Mouse (Mus musculus) neural tube, embryonic 12.5 days (tissue): ENCODE measurements at regions not wholly inside any gene's neighbourhood (a gene's known extent, or its start where the extent isn't known, plus 50 kb on each side); places are given as distances from the start of the nearest gene placed in this dataset.
"Not testable (repeated sequence)": the region's sequence is repeated elsewhere in the genome, so short reads cannot be mapped to it uniquely, and the experiment has no call there.

Experiments used
- ATAC-seq: fragments of 200-750 bp; cut with Nextera tagmentation; 2 replicates; pipeline ENCODE4 v1.8.0; 2017; ENCODE audit warnings: low read depth, mild to moderate bottlenecking, moderate TSS enrichment, moderate library complexity; ENCODE audit not compliant: low FRiP score
- H3K27ac ChIP-seq: fragments of 300-500 bp; sonication (generic); 2 replicates; pipeline ENCODE4 v1.5.1; 2016
- H3K27me3 ChIP-seq: fragments of 300-500 bp; sonication (generic); replicated peaks from 2 replicates; pipeline ENCODE4 v1.6.1; 2016; ENCODE audit warnings: mild to moderate bottlenecking
- H3K36me3 ChIP-seq: fragments of 300-500 bp; sonication (generic); 2 replicates; pipeline ENCODE4 v1.6.1; 2016; ENCODE audit warnings: mild to moderate bottlenecking
- H3K4me1 ChIP-seq: fragments of 300-500 bp; sonication (generic); 2 replicates; pipeline ENCODE4 v1.6.1; 2016
- H3K4me2 ChIP-seq: fragments of 300-500 bp; sonication (generic); replicated peaks from 2 replicates; pipeline ENCODE4 v1.6.1; 2016; ENCODE audit warnings: mild to moderate bottlenecking
- H3K4me3 ChIP-seq: fragments of 300-500 bp; sonication (generic); 2 replicates; pipeline ENCODE4 v1.5.1; 2016
- H3K9ac ChIP-seq: fragments of 300-500 bp; sonication (generic); 2 replicates; pipeline ENCODE4 v1.6.1; 2016; ENCODE audit warnings: mild to moderate bottlenecking
- H3K9me3 ChIP-seq: fragments of 300-500 bp; sonication (generic); 2 replicates; pipeline ENCODE4 v1.6.1; 2016; ENCODE audit warnings: mild to moderate bottlenecking
- WGBS: fragments of 180-500 bp; shearing (Covaris S2); methylation state at CpG from one replicate; pipeline ENCODE4 v1.1.7; 2016; 5-methylcytosine and 5-hydroxymethylcytosine counted together

- WGBS, result 74% methylated on average over 2 of the region's 2 CpGs
- Histone ChIP-seq H3K27me3 (no peaks in the 10 kb centered on the region), H3K27ac (no peak overlapping the region), H3K4me2 (no peak overlapping the region), H3K4me3 (no peak overlapping the region), H3K9me3 (no peaks in the 10 kb centered on the region), H3K9ac (no peak overlapping the region), H3K4me1 (no peaks in the 10 kb centered on the region), H3K36me3 (no peaks in the 10 kb centered on the region)
- ATAC-seq, result no peak
These were observed 251.5 kb upstream of the 1700008P02Rik start for GRCm38 (mm10) chr3:6871752-6872151.

- no peak for ATAC-seq
- Histone ChIP-seq H3K9ac (no peak overlapping the region), H3K9me3 (no peaks in the 10 kb centered on the region), H3K27me3 (no peaks in the 10 kb centered on the region), H3K4me3 (no peak overlapping the region), H3K4me2 (no peak overlapping the region), H3K36me3 (no peaks in the 10 kb centered on the region), H3K4me1 (no peaks in the 10 kb centered on the region), H3K27ac (no peak overlapping the region)
These were observed 245.9 kb upstream of the 1700008P02Rik start for GRCm38 (mm10) chr3:6866148-6866483.

- Histone ChIP-seq H3K27ac (no peak overlapping the region), H3K9me3 (no peaks in the 10 kb centered on the region), H3K4me1 (no peaks in the 10 kb centered on the region), H3K27me3 (no peaks in the 10 kb centered on the region), H3K4me2 (no peak overlapping the region), H3K9ac (no peak overlapping the region), H3K4me3 (no peak overlapping the region), H3K36me3 (no peaks in the 10 kb centered on the region)
- WGBS, result 77% methylated on average over 3 of the region's 3 CpGs
- no peak for ATAC-seq
These were observed 245.4 kb upstream of the 1700008P02Rik start for GRCm38 (mm10) chr3:6865462-6866147.

GRCm38 (mm10) chr3:6859866-6860180, 239.6 kb upstream of the 1700008P02Rik start:
- H3K27me3 ChIP-seq, result no peaks in the 10 kb centered on the region

GRCm38 (mm10) chr3:6858982-6859865, 239.0 kb upstream of the 1700008P02Rik start:
- 34% methylated on average over 4 of the region's 4 CpGs for WGBS
- Histone ChIP-seq H3K9me3 (no peaks in the 10 kb centered on the region), H3K36me3 (no peaks in the 10 kb centered on the region), H3K4me2 (no peak overlapping the region), H3K4me3 (no peak overlapping the region), H3K9ac (no peak overlapping the region), H3K27me3 (no peaks in the 10 kb centered on the region), H3K27ac (no peak overlapping the region), H3K4me1 (no peaks in the 10 kb centered on the region)
- peak; percentile 100 for ATAC-seq

More at GRCm38 (mm10) chr3:6859866-6860180, 239.6 kb upstream of the 1700008P02Rik start:
- Histone ChIP-seq H3K36me3 (no peaks in the 10 kb centered on the region), H3K4me2 (no peak overlapping the region), H3K4me1 (no peaks in the 10 kb centered on the region), H3K9me3 (no peaks in the 10 kb centered on the region), H3K4me3 (no peak overlapping the region), H3K27ac (no peak overlapping the region), H3K9ac (no peak overlapping the region)
- ATAC-seq, result peak; percentile 31
- 74% methylated on average over 2 of the region's 2 CpGs for WGBS

- WGBS, result 78% methylated on average over 7 of the region's 7 CpGs
These were observed 199.1 kb upstream of the 1700008P02Rik start for GRCm38 (mm10) chr3:6819332-6819731.

GRCm38 (mm10) chr3:6812346-6812745, 192.1 kb upstream of the 1700008P02Rik start:
- 57% methylated on average over 2 of the region's 2 CpGs for WGBS
- Histone ChIP-seq H3K9ac (no peak overlapping the region), H3K4me3 (no peak overlapping the region), H3K27ac (no peak overlapping the region), H3K27me3 (no peaks in the 10 kb centered on the region), H3K36me3 (no peaks in the 10 kb centered on the region), H3K4me2 (no peak overlapping the region), H3K9me3 (no peaks in the 10 kb centered on the region), H3K4me1 (no peaks in the 10 kb centered on the region)
- no peak for ATAC-seq

More at GRCm38 (mm10) chr3:6819332-6819731, 199.1 kb upstream of the 1700008P02Rik start:
- no peak overlapping the region for H3K9ac ChIP-seq
- no peak overlapping the region for H3K4me2 ChIP-seq
- H3K9me3 ChIP-seq, result no peaks in the 10 kb centered on the region
- no peak overlapping the region for H3K27ac ChIP-seq
- no peak overlapping the region for H3K4me3 ChIP-seq
- no peaks in the 10 kb centered on the region for H3K4me1 ChIP-seq
- no peak for ATAC-seq
- H3K36me3 ChIP-seq, result no peaks in the 10 kb centered on the region
- no peaks in the 10 kb centered on the region for H3K27me3 ChIP-seq

GRCm38 (mm10) chr3:6809381-6809950, 189.2 kb upstream of the 1700008P02Rik start:
- 42% methylated on average over 2 of the region's 2 CpGs for WGBS
- ATAC-seq, result no peak
- Histone ChIP-seq H3K27me3 (no peaks in the 10 kb centered on the region), H3K4me3 (no peak overlapping the region), H3K4me2 (no peak overlapping the region), H3K9ac (no peak overlapping the region), H3K4me1 (no peaks in the 10 kb centered on the region; the same call in 1 of the 2 replicates), H3K27ac (no peak overlapping the region), H3K9me3 (no peaks in the 10 kb centered on the region), H3K36me3 (no peaks in the 10 kb centered on the region)

- H3K36me3 ChIP-seq, H3K9ac ChIP-seq, H3K9me3 ChIP-seq, H3K4me1 ChIP-seq, ATAC-seq, H3K27ac ChIP-seq, H3K27me3 ChIP-seq, H3K4me2 ChIP-seq, H3K4me3 ChIP-seq: not testable (repeated sequence)
- 94% methylated on average over 37 of the region's 37 CpGs for WGBS
These were observed 180.0 kb upstream of the 1700008P02Rik start for GRCm38 (mm10) chr3:6800092-6800716.

- H3K4me2 ChIP-seq, result no peak overlapping the region
- no peak overlapping the region for H3K27ac ChIP-seq
- no peaks in the 10 kb centered on the region for H3K36me3 ChIP-seq
- H3K4me1 ChIP-seq, result no peaks in the 10 kb centered on the region
- no peak for ATAC-seq
- 83% methylated on average over 2 of the region's 2 CpGs for WGBS
- no peak overlapping the region for H3K4me3 ChIP-seq
- no peaks in the 10 kb centered on the region for H3K9me3 ChIP-seq
- H3K27me3 ChIP-seq, result no peaks in the 10 kb centered on the region
- no peak overlapping the region for H3K9ac ChIP-seq
These were observed 148.3 kb upstream of the 1700008P02Rik start for GRCm38 (mm10) chr3:6768506-6768905.

- not testable (repeated sequence) for H3K27ac ChIP-seq, H3K36me3 ChIP-seq, H3K27me3 ChIP-seq, H3K4me3 ChIP-seq, H3K9ac ChIP-seq, ATAC-seq, H3K9me3 ChIP-seq, H3K4me1 ChIP-seq, H3K4me2 ChIP-seq
These were observed 147.8 kb upstream of the 1700008P02Rik start for GRCm38 (mm10) chr3:6768085-6768484.

- H3K27me3 ChIP-seq, result no peaks in the 10 kb centered on the region
- no peak for ATAC-seq
- H3K4me3 ChIP-seq, result no peak overlapping the region
- H3K4me1 ChIP-seq, result no peaks in the 10 kb centered on the region
- no peaks in the 10 kb centered on the region for H3K36me3 ChIP-seq
- H3K4me2 ChIP-seq, result no peak overlapping the region
- no peaks in the 10 kb centered on the region for H3K9me3 ChIP-seq
- 79% methylated on average over 1 of the region's 1 CpGs for WGBS
- H3K9ac ChIP-seq, result no peak overlapping the region
- H3K27ac ChIP-seq, result no peak overlapping the region
These were observed 138.9 kb upstream of the 1700008P02Rik start for GRCm38 (mm10) chr3:6759172-6759571.
